Mouse (Mus musculus) cortical plate, adult 2 months (tissue): ENCODE data around the gene Eml3.

ENCODE experiments used
- CTCF ChIP-seq: fragments of 200-500 bp; IDR thresholded peaks from 2 replicates; pipeline ENCODE4 v1.5.1; 2011; ENCODE audit warnings: mild to moderate bottlenecking, control low read depth, low read length; ENCODE audit not compliant: insufficient read depth; ENCODE audit errors: extremely low read depth
- POLR2A ChIP-seq: fragments of 200-500 bp; IDR thresholded peaks from 2 replicates; pipeline ENCODE4 v1.6.1; 2011; ENCODE audit warnings: mild to moderate bottlenecking, low read length, control low read depth; ENCODE audit not compliant: insufficient read depth; ENCODE audit errors: extremely low read depth

GRCm38 (mm10) chr19:8944750-8945149 lies 15.4 kb downstream of the Eml3 start:
- TF ChIP-seq CTCF (no peak), POLR2A (no peak)
